Mouse (Mus musculus): ENCODE measurements around the gene Cpe. TPM values are rescaled to one million over a fixed set of nuclear protein-coding genes. Genes with fewer than 3 reads are reported as not detected.
"Not testable (repeated sequence)": the region's sequence is repeated elsewhere in the genome, so short reads cannot be mapped to it uniquely, and the experiment has no call there.

Gene Cpe
- total RNA-seq, 2 experiments from 2014 or later: 196 to 239 TPM

DNA sequence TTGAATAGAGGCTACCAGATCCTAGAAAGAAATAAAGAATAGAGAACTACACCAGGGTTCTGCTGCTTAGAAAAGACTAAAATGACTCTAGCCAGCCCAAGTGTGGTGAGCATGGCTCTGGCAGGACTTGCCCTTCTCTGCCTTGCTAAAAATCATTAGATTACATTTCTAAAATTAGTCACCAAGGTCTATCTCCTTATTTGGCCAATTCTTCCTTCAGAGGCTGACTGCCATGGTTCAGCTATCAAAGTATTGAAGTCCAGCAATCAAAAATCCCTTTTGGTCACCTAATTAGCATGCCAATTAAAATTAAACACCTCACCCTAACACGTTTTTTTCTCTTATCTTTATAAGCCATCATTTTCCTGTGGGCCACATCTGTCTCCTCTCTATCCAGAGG lies 18.7 kb upstream of the Cpe start:
- no peak for DNase-seq
- H3K27ac ChIP-seq: no peak overlapping the region
- H3K4me3 ChIP-seq: no peak overlapping the region
- no peak for TF ChIP-seq CTCF (IDR thresholded peaks at IDR 0.05)
- intact Hi-C loops (cut with DNase I): no loop called here

GRCm38 (mm10) chr8:64707481-64707880 lies 14.6 kb upstream of the Cpe start:
- intact Hi-C loops (cut with DNase I): no loop called here
- no peak for DNase-seq
- Histone ChIP-seq H3K27ac (no peak overlapping the region), H3K4me3 (no peak overlapping the region)
- TF ChIP-seq CTCF (IDR thresholded peaks at IDR 0.05): no peak

- H3K27ac ChIP-seq: no peak overlapping the region
- no peak for DNase-seq
- no peak overlapping the region for H3K4me3 ChIP-seq
- intact Hi-C loops (cut with DNase I): no loop called here
- TF ChIP-seq CTCF (IDR thresholded peaks at IDR 0.05): no peak
These were observed 10.3 kb upstream of the Cpe start for GRCm38 (mm10) chr8:64703191-64703590.

- intact Hi-C loops (cut with DNase I): loop anchor here (2.0 kb wide), 1 partner anchor 249 kb away; no protein-coding TSS in a partner anchor
- Histone ChIP-seq H3K27ac (peak overlapping the region; percentile 89), H3K4me3 (peak overlapping the region; percentile 89)
- TF ChIP-seq CTCF (IDR thresholded peaks at IDR 0.05): no peak
- no peak for DNase-seq
These were observed 1.1 kb downstream of the Cpe start for GRCm38 (mm10) chr8:64691591-64692401.

GRCm38 (mm10) chr8:64690845-64691244 lies 2.0 kb downstream of the Cpe start:
- Histone ChIP-seq H3K4me3 (no peak overlapping the region), H3K27ac (peak overlapping the region; percentile 89; the same call in 1 of the 2 replicates)
- no peak for TF ChIP-seq CTCF (IDR thresholded peaks at IDR 0.05)
- intact Hi-C loops (cut with DNase I): no loop called here
- DNase-seq: no peak

DNA sequence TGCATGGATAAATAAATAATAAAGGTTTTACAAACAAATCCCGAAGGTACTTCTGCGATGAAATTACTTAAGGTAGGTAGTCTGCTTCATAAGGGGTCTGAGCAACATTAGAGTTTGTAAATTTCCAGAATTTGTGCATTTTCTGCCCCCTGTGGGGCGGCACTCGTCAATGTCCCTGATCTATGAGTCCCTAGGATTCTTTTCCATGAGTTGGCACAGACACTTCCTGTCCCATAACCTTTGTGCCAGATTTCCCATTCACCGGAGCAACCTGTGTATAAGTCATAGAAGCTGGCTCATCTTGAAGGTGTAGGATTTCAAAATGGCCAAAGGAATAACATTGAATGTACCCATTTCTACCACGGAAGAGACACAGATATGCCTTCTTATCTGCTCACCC lies 2.5 kb downstream of the Cpe start:
- no peak overlapping the region for H3K4me3 ChIP-seq
- no peak for DNase-seq
- H3K27ac ChIP-seq: peak overlapping the region; percentile 89; the same call in 1 of the 2 replicates
- intact Hi-C loops (cut with DNase I): no loop called here
- TF ChIP-seq CTCF (IDR thresholded peaks at IDR 0.05): no peak

GRCm38 (mm10) chr8:64688741-64689140 lies 4.1 kb downstream of the Cpe start:
- Histone ChIP-seq H3K27ac (peak overlapping the region; percentile 75), H3K4me3 (peak overlapping the region; percentile 41; the same call in 1 of the 2 replicates)
- intact Hi-C loops (cut with DNase I): no loop called here
- no peak for TF ChIP-seq CTCF (IDR thresholded peaks at IDR 0.05)
- DNase-seq: no peak

GRCm38 (mm10) chr8:64688161-64688560 lies 4.7 kb downstream of the Cpe start:
- TF ChIP-seq CTCF (IDR thresholded peaks at IDR 0.05): no peak
- Histone ChIP-seq H3K27ac (peak overlapping the region; percentile 89), H3K4me3 (peak overlapping the region; percentile 41)
- intact Hi-C loops (cut with DNase I): no loop called here
- DNase-seq: peak; percentile 40

DNA sequence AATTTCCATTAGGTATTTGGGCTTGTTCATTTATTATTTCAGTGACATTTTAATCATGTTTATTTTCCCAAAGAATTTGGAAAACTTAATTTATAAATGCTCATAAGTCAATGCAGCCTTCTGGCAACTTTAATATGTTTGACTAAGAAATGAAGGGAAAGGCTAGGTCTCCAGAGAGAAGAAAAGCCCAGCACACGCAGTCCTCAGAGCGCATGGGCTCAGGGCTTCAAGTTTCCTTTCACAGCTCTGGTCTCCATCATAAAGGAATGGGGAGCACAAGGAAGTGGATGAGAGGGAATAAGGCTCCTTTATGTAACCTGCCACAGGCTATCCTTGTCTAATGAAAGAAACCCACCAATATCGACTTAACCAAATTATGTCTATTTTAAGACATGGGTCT lies 10.4 kb downstream of the Cpe start:
- Histone ChIP-seq H3K4me3 (no peak overlapping the region), H3K27ac (0 out of 2 replicates have a peak overlapping the region, but pooled peaks have one; percentile 2)
- no peak for DNase-seq
- intact Hi-C loops (cut with DNase I): no loop called here
- TF ChIP-seq CTCF (IDR thresholded peaks at IDR 0.05): no peak

GRCm38 (mm10) chr8:64676381-64676780 lies 16.5 kb downstream of the Cpe start:
- TF ChIP-seq CTCF (IDR thresholded peaks at IDR 0.05): peak; percentile 9; the same call in 1 of the 2 replicates
- intact Hi-C loops (cut with DNase I): no loop called here

GRCm38 (mm10) chr8:64674951-64675585 lies 17.8 kb downstream of the Cpe start:
- intact Hi-C loops (cut with DNase I): no loop called here
- Histone ChIP-seq H3K4me3 (peak overlapping the region; percentile 23), H3K27ac (peak overlapping the region; percentile 57)
- no peak for TF ChIP-seq CTCF (IDR thresholded peaks at IDR 0.05)
- no peak for DNase-seq

More at GRCm38 (mm10) chr8:64676381-64676780, 16.5 kb downstream of the Cpe start:
- no peak overlapping the region for H3K27ac ChIP-seq
- no peak overlapping the region for H3K4me3 ChIP-seq
- no peak for DNase-seq

DNA sequence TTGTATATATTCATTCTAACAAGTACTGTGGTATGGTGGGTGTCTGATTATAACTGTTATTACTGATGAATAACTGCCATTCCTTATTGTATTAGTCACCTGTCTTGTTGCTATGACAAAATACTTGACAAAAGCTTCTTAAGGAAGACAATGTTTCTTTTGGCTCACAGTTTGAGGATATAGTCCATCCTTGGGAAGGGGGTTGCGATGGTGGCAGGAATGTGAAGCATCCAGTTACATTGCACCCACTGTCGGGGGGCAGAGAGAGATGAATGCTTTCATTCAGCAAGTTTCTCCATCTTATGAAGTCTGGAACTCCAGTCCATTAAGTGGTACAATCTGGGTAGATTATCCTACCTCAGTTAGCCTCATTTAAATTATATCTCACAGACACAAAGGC lies 19.9 kb downstream of the Cpe start:
- H3K4me3 ChIP-seq: no peak overlapping the region
- intact Hi-C loops (cut with DNase I): no loop called here
- H3K27ac ChIP-seq: no peak overlapping the region
- no peak for DNase-seq
- TF ChIP-seq CTCF (IDR thresholded peaks at IDR 0.05): no peak

DNA sequence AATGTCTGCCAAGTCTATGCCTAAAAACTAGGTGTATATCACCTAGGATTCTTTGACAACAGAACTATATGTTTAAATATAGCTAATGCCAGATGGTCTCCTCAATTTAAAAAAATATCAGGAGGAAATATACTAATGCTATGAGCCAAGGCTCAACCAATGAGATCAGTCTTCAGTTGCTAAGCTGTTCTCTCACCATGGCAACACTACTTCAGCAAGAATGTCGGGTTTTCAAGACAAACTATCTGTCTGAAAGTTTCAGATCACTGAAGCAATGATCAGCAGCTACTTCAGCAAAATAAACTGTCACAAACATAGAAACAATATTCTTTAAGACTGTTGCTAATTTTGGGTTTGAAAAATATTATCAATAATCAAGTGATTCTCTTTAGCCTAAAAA lies 20.9 kb downstream of the Cpe start:
- Histone ChIP-seq H3K27ac (no peak overlapping the region), H3K4me3 (no peak overlapping the region)
- TF ChIP-seq CTCF (IDR thresholded peaks at IDR 0.05): no peak
- intact Hi-C loops (cut with DNase I): no loop called here
- no peak for DNase-seq

- H3K4me3 ChIP-seq; intact Hi-C loops (cut with DNase I): not testable (repeated sequence)
- DNase-seq: peak; percentile 30
- peak overlapping the region; percentile 89 for H3K27ac ChIP-seq
These were observed 26.5 kb downstream of the Cpe start for GRCm38 (mm10) chr8:64666305-64666704.
